Mouse (Mus musculus): ENCODE results near the gene Elp6.
A peak's percentile ranks its signal among the peaks of the same experiment; 100 is the strongest.

Elp6 gene

DNA sequence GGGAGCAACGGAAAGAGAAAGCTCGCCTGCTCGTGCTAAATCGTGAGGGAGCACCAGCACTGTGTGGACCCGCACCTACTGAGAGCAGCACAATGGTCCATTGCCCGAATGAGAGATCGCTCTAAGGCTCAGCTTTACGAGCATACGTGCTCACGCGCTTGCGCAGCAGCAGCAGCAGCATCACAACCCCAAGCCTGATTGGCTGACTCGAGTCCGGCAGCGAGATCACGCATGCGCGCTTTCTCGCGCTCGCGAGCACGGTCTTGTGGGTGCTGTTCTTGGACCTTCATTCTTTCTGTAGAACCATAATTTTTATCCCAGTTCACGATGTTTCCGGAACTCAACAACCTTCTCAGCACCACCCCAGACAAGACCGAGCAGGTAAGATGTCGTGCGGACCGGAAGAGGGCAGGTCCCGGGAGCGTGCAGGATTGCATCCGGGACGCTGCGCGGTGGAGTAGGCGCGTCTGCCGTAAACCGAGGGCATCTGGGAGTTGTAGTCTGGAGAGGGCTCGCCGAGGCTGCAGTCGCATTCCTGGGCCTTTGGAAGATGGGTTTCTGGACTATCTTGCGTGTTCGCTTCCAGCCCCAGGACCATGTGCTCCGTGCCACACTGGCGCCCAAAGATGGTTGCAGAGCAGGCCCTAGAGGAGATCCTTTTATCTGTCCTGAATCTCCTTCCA, at the start of gene Elp6:
Gene Elp6, plus strand, starts transcription at position 205 of the 683 bp plus-strand sequence.
- peak; percentile 95 for DNase-seq

DNA sequence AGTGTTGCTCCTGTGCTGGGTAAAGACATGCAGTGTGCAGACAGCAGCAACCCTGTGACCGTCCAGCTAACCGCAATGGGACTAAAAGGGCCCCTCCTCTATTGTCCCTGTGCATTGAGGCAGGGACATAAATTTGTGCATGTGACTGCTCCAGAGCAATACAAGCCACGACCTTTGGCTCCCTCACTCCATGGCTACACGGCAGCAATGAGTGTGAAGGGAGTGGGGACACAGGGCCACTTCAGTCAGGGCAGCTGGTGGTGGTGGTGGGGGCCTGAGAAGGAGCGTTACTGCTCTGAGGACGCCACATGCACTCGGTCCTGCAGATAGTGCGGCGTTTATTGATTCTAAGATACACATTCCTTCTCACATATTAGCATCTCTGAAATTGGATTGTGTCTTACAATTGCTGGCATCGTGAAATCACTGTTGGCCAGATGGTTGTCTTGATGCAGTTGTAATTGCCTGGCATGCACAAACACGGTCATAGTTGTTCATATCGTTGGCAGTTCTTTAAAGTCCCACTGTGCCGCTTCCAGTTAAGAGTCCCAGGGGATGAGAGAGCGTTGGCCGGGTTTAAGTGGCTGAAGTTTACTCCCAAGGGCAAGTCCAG, 49.5 kb upstream of the Elp6 start:
- no peak for DNase-seq

DNA sequence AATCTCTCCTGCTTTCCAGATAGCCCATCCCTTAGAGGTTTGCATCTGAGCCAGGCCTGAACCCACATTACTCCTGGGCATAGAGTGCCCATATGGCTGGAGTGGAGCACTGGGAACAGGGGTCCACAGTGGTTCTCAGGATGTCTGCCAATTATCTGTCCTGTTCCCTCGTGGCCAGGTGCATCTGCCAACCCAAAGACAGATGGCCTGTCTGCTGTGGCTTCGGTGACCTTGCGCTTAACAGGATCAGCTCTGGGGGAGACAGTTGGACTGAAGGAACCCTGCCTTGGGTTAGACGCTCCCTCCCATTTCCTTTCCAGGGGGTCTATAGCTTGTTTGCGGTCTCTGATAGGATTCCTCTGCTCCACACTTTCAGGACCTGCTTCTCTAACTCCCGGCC, 46.3 kb upstream of the Elp6 start:
- peak; percentile 82 for DNase-seq

DNA sequence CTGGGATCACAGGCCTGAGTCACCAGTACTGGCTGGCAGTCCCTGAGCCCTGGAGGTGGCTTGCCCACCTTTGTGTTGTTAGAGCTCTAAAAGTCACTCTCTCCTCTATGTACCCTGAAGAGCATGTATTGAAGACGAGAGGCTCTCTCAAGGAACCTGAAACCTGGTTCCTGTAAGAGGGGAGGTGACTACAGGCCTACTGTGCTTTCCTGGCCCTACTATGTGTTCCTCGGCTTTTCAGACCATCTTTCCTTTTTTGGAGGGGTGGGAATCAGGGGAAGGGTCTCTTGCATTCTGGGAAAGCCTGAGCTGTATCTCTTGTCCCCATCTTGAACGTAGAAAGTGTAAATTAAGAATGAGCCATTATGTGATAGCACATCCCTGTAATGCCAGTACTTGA, 45.9 kb upstream of the Elp6 start:
- no peak for DNase-seq

DNA sequence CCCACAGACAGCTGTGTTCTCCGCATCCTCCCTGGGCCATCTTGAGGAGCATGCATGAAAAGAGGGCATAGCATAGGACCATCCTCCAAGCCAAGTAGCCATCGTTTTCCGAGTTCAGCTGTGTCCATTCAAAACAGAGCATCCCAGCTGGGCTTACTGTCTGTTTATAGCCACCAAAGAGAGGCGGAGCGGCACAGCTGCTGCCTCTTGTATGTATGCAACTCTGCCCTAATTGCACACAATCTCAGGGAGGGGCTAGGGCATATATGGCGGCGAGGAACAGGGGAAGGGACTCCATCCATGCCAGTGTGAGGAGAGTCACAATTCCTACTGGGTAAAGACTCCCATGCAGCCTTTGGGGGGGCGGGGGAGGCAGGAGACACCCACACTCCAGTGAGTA, 41.8 kb upstream of the Elp6 start:
- no peak for DNase-seq

DNA sequence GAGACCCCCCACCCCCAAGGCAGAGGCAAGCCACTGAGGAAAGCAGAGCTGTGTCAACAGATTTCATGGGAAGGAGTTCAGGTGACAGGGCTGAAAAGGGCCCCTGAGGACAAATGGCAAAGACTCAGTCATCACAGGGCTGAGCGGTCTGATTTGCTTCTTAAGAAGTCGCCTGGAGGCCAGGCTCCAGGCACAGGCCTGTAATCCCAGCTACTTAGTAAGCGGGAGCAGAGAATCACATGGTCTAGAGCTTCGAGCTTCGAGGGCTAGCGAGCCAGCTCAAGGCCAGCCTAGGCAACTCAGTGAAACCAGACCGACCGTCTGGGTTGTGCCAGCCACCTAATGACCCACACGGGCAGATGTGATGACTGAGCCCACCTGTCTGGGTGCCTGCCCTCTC, 40.0 kb upstream of the Elp6 start:
- no peak for DNase-seq

DNA sequence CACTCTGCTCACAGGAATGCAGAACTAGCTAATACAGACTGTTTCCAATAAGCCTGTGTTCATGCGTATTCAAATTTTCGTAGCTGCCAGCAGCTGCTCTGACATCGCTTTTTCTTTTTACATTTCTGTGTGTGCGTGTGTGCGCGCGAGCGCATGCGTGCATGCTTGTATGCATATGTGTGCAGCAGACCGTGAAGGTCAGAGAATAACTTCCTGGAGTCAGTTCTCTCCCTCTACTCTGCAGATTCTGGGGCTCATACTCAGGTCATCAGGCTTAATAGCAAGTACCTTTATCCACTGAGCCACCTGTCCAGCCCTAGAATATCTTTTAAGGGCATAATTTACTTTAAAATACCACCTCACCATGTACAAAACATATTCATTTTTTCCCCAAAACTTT, 36.6 kb upstream of the Elp6 start:
- no peak for DNase-seq

DNA sequence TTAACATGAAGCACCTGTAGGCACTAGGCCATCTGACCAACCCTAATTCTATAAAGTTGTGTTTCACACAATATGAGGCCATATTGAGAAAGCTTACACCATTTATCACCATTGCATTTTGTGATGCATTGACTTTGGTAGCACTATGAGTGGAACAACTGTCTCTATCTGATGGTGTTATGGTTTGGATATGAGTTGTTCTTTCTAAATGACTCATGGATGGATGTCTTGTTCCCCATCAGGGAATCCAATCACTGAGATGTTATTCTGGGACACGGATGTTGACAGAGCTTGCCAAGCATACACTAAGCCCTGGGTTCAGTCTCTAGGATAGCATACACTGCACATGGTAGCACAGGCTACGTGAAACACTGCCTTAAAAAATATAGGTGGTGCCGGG, 32.6 kb upstream of the Elp6 start:
- DNase-seq: no peak

DNA sequence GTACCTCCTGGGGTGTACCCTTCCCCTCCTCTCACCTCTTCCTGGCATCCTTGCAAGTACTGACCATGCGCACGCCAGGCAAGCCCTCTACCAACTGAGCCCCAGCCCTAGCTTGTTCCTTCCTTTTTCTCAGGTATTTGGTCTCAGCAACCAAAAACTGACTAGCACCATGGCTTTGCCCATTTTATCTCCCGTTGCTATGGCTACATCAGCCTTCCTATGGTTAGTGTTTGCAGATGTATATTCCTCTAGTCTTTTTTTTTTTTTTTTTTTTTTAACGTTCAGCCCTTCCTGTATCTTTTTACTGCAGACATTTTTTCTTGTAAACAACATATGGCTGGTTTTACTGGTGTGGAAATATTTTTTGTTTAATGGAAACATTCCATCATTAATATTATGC, 31.5 kb upstream of the Elp6 start:
- no peak for DNase-seq

DNA sequence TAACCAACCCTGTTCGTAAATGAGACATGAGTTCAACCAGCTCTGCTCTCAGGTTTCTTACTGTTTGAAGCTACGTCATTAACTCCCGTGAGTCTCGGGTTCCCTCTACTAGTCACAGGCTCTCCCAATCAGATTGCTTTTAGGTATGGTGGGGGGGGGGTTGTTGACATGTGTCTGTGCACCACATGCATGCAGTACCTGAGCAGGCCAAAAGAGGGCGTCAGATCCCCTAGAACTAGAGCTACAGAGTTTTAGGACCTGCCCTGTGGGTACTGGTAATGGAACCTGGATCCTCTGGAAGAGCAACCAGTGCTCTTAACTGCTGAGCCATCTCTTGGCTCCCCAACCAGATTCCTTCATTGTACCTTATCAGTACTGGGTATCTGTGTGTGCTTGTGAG, 29.1 kb upstream of the Elp6 start:
- no peak for DNase-seq

DNA sequence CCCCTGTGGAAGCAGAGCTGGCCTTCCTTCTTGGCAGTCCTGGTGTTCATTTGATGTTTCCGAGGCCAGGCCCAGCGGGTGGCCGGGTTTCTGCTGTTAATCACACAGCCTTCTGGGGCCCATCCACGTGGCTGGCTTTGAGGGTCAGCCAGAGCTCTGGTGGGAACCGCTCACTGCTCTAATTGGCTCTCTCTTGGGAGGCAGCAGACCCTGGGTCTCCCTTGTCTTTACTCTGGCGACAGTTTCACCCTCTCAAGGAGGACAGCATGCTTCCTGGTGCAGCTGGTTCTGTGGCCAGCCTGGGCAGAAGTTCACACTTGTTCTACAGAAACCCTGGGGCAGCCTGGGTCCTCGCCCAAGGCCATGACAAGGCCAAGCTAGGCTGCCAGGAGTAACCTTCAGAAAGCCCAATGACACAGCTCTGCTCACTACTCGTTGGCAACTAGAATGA, 27.5 kb upstream of the Elp6 start:
- no peak for DNase-seq

DNA sequence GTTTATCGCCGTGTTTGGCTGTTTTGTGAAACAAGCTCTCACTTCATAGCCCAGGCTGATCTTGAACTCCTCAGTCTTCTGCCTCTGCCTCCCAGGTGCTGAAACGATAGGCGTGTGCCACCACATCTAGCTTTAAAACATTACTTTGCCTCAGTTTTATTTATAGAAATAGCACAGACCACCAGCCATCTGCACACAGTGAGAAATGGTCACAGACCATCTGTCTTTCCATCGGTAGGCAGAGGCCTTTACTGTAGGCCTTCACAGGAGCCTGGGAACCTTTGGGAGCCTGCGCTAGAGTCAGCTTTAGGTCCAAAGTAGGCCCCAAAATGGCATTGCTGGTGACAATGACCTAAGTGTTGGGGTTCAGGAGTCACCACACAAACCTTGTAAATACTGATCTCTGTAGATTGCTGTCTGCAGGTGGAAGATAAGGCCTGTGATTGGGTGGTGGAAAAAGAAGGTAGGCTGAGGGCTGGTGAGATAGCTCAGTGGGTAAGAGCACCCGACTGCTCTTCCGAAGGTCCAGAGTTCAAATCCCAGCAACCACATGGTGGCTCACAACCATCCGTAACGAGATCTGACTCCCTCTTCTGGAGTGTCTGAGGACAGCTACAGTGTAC, 20.8 kb upstream of the Elp6 start:
- DNase-seq: peak; percentile 63

DNA sequence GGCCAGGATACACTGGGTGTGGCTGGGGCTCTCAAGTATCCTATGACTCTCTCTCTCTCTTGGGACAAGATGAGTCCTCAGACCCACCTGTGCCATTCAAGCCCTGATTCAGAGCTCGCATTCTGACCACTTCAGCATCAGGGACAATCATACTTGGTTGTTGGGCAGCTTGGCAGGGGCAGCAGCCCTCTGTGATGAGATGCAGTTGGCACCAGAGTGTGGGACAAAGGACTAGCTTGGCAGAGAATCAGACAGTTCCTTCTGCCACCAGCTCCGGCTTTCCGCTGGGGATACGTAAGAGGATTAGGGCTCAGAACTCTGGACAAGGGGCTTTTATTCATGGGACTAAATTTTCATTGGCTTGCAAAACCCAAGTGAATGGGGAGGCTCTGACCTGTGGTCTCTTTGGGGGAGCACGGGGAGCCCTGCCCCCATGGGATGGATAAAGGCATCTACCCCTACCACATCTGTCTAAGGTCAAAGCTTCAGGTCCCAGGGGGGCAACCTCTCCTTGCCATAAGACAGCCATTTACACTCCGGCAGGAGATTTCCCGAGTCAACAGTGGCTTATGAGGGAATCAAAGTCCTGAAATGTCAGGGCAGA, 17.6 kb upstream of the Elp6 start:
- DNase-seq: peak; percentile 77

DNA sequence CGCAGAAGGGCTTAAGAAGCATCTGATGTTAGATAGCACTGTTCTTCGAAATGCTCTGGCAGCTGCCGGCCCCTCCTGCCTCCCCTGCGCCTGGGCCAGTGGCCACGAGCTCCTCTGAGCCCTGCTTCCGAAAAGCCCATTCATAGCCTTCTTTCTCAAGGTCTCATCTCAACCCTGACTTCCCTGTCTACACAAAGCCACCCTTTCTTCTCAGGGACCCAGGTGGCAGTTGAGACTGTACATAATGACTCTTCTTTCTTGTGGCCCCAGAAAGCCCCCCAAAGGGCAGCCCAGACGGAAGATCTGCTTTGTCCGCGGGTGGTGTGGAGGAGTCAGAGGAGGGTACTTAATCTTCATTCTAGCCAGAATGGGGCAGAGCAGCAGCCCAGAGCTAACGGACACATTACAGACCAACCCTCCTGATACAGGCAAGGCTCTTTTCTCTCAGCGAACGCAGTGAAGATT, 11.7 kb upstream of the Elp6 start:
- no peak for DNase-seq

DNA sequence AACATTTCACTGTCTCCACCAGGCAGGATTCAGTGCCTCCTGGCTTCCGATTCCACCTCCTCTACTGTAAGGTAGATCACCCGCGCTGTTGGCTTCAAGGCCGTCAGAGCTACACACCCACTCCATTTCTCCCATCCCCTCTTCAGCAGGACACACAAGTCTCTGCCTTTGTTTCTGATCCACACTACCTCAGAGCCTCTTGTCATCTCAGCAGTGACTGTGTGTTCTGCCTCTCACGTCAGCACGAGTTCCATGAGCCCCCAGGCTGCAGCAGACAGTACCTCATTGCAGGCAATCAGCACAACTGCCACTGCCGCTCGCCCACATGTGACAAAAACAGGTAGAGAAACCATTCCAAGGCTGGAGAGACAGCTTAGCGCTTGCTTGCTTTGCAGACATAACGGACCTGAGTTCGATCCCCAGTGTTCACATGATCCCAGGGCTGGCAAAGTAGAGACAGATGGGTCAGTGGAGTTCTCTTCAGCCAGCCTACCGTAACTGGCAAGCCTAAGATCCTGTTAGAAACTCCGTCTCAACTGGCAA, 11.0 kb upstream of the Elp6 start:
- DNase-seq: no peak

DNA sequence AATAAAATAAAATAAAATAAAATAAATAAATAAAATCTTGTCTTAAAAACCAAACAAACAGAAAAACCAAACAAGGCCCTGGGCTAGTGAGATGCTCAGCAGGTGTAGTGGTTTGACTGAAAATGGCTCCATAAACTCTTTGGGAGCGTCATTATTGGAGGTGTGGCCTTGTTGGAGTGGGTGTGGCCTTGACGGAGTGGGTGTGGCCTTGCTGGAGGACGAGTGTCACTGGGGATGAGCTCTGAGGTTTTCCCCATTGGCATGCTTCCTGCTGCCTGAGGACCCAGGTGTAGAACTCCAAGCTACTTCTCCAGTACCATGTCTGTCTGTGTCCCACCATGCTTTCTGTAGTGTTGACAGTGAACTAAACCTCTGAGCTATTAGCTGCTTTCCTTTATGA, 10.2 kb upstream of the Elp6 start:
- DNase-seq: no peak

DNA sequence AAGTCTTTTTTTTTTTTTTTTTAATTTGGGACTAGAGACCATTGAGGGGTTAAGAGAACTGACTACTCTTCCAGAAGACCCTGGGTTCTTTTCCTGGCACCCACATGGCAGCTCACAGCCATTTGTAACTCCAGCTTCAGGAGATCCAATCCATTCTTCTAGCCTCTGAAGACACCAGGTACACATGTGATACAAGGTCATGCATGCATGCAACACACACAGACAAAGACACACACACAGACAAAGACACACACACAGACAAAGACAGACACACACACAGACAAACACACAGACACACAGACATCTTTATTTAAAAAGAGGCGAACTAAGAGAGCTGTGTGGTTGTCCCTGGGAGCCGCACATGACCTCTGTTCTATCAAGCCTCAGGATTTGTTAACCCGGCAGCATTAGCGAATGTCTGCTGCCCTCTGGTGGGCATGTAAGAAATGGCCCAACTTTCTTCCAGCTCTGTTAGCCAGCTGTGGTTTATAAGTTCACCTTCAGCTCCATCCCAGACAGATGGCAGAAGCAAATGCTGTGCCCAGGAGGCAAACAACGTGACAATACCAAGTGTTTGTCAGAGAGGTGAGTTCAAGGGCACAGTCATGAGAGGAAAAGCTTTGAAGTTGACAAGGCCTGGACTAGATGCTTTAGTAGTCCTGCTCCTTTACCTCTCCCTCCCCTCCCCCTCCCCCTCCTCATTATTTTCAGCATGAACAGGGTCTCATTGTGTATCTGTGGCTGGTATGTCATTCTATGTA, 7.9 kb upstream of the Elp6 start:
- peak; percentile 88 for DNase-seq

DNA sequence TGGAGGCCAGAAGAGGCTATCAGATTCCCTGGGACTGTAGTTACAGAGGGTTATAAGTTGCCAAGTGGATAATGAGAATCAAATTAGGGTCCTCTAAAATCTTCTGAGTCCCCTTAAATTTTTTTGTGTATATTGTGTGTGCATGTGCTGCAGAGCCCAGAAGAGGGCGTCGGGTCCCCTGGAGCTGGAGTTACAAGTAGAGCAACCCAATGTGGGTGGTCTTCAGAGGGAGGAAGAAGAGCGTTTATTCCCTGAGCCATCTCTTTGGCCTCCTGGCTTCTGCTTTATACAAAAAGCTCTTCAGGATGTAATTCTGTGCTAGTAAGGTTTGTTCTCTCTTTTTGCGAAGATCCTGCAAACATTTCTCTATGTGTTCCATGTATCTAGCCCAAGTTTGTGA, 457 bp upstream of the Elp6 start:
- DNase-seq: peak; percentile 65

DNA sequence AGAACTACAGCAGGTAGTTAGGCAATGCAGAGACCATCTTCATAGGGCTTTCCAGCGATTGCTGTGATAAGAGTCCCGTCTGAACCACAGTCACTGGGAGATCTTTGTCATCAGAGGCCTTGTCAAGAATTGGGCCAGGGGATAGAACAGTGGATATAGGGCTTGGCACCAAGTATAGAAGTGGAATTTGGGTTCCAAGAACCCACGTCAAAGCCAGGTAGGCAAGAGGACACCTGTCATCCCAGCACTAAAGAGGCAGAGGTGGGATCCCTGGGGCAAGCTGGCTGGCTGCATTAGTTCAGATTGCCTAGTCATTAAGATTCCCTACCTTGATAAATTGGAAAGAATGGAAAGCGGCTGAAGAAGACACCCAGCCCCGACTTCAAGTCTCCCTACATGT, 1.4 kb downstream of the Elp6 start:
- DNase-seq: no peak

DNA sequence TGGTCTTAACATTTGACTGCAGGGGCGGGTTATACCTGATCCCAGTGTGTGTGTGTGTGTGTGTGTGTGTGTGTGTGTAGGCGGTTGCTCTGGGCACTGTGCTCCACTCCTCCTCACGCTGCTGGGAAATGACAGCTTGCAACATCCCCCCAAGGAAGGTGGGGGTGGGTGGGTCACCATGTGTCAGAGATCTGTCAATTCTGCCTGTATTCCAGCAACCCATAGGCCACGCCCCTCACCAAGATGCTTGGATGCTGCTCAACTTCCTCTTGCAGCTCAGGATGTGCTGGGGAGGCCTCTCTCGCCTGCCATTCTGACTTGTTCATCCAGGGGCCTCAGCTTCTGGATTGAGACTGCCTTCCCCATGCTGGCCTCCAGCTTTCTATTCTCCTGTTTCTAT, 9.7 kb downstream of the Elp6 start:
- no peak for DNase-seq

DNA sequence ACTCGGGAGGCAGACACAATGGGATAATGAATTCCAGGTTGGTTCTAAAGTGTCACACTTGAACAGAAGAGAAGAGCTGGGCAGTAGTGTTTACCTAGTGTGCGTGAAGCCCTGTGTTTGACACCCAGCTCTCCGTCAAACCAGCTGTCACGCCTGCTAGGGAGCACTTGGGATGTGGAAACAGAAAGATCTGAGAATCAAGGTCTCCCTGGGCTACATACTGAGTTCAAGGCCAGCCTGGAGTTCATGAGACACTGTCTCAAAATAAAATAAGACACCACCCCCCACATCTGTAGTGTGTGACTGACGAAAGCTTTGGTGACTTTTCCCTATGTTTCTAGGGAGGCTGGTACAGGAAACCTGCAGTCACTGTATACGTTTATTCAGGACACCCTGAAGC, 10.4 kb downstream of the Elp6 start:
- no peak for DNase-seq

DNA sequence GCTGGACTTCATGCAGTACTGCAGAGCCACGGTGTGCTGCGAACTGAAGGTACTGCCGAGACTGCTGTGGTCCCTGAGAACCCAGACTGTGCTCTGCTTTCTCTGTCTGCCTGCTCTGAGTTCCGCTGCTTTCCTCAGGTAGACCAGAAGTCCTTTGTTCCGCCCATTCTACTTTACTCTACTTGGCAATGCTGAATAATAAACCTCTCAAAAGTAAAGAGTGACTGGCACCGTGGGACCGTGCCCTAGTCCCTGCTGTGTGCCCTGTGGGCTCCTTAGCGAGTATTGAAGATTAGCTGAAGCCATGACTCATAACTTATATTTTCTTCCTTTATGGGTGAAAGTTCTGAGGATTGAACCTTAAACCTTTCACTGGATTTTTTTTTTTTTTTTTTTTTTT, 10.9 kb downstream of the Elp6 start:
- DNase-seq: no peak

DNA sequence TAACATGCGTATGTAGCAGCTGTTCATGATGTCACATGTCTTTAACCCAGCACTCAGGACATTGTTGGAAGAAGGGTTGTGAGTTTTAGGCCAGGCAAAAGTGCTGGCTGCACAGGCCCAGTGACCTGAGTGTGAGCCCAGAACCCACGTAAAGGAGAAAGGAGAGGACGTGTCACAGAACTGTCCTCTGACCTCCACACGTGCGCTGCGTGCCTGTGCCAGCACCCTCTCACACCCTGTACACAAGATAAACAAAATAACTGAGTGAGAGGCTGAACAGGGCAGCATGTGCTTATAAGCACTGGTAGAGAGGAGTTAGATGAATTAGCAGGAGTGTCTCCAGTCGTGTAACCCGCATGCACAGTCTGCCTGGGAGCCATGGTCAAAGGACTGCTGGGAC, 11.5 kb downstream of the Elp6 start:
- no peak for DNase-seq

Measured in cerebellum, adult 9-10 months (tissue).